Mouse (Mus musculus) adrenal gland, adult 2 months (tissue): ENCODE results near the gene Retsat. TPM values are rescaled to one million over a fixed set of nuclear protein-coding genes. Genes with fewer than 3 reads are reported as not detected.

Experiments
- DNase-seq: peaks from one replicate; pipeline ENCODE4 v3.0.0; 2021
- polyA plus RNA-seq: library from polyadenylated mRNA; depleted of rRNA; stranded (reverse); fragments of >200 nt; gene quantifications from 2 replicates; pipeline ENCODE4 v1.2.3, GENCODE M21; 2012
- total RNA-seq, 2 experiments: library from RNA; stranded (reverse); gene quantifications; 2 replicates each; pipeline ENCODE4 v1.2.3; 2021

Retsat gene
- total and polyA plus RNA-seq, 3 experiments = 123 to 465 (median 390) TPM

- no peak for DNase-seq
These were observed 10.0 kb upstream of the Retsat start for GRCm38 (mm10) chr6:72588307-72588706.

- no peak for DNase-seq
These were observed 8.2 kb upstream of the Retsat start for GRCm38 (mm10) chr6:72590111-72590510.

GRCm38 (mm10) chr6:72593011-72593803 lies 5.1 kb upstream of the Retsat start:
- no peak for DNase-seq

GRCm38 (mm10) chr6:72593914-72594313 lies 4.4 kb upstream of the Retsat start:
- no peak for DNase-seq

- peak; percentile 39 for DNase-seq
These were observed 996 bp upstream of the Retsat start for GRCm38 (mm10) chr6:72597083-72597874.

GRCm38 (mm10) chr6:72598791-72599557 lies 699 bp downstream of the Retsat start:
- DNase-seq = peak; percentile 74

- peak; percentile 46 for DNase-seq
These were observed 1.9 kb downstream of the Retsat start for GRCm38 (mm10) chr6:72600216-72600615.

- peak; percentile 24 for DNase-seq
These were observed 2.5 kb downstream of the Retsat start for GRCm38 (mm10) chr6:72600771-72601170.

- DNase-seq = peak; percentile 89
These were observed 3.5 kb downstream of the Retsat start for GRCm38 (mm10) chr6:72601732-72602131.

GRCm38 (mm10) chr6:72604066-72604465 lies 5.8 kb downstream of the Retsat start:
- peak; percentile 42 for DNase-seq

- no peak for DNase-seq
These were observed 8.8 kb downstream of the Retsat start for GRCm38 (mm10) chr6:72607060-72607459.

GRCm38 (mm10) chr6:72607676-72608075 lies 9.4 kb downstream of the Retsat start:
- DNase-seq = peak; percentile 40

- no peak for DNase-seq
These were observed 10.4 kb downstream of the Retsat start for GRCm38 (mm10) chr6:72608662-72609184.

GRCm38 (mm10) chr6:72610261-72610660 lies 12.0 kb downstream of the Retsat start:
- DNase-seq = peak; percentile 57

GRCm38 (mm10) chr6:72615151-72615550 lies 16.9 kb downstream of the Retsat start:
- DNase-seq = no peak

GRCm38 (mm10) chr6:72615561-72616375 lies 17.5 kb downstream of the Retsat start:
- DNase-seq = no peak

GRCm38 (mm10) chr6:72616643-72617288 lies 18.5 kb downstream of the Retsat start, which contains the start of gene Tgoln1:
Gene Tgoln1 (minus strand): TSS chr6:72617000.
- peak; percentile 96 for DNase-seq

GRCm38 (mm10) chr6:72619734-72620532 lies 21.7 kb downstream of the Retsat start:
- DNase-seq = no peak

- no peak for DNase-seq
These were observed 22.6 kb downstream of the Retsat start for GRCm38 (mm10) chr6:72620920-72621319.

GRCm38 (mm10) chr6:72622917-72623316 lies 24.6 kb downstream of the Retsat start:
- no peak for DNase-seq
